Mouse (Mus musculus) heart, postnatal 36 days (tissue): ENCODE results near the gene Mmp7. TPM values are rescaled to one million over a fixed set of nuclear protein-coding genes. Genes with fewer than 3 reads are reported as not detected.

ENCODE experiments used
- DNase-seq, 2 experiments: peaks; one replicate each; pipeline ENCODE4 v3.0.0; 2021 to 2022
- intact Hi-C: fragments of 180-260 bp; cut with DNase I; formaldehyde crosslinking; loops from one replicate; pipeline ENCODE4 v1.15.1; 2025
- total RNA-seq, 2 experiments: library from RNA; stranded (reverse); gene quantifications; 2 replicates each; pipeline ENCODE4 v1.2.3; 2021

The Mmp7 gene
- total RNA-seq, result not detected

GRCm38 (mm10) chr9:7691790-7692189 is at the start of gene Mmp7:
Gene Mmp7 (plus strand): TSS chr9:7692090.
- DNase-seq, result no peak
- intact Hi-C loops, result no loop called here

GRCm38 (mm10) chr9:7647901-7648300 is 44.0 kb upstream of the Mmp7 start:
- intact Hi-C loops, result no loop called here

GRCm38 (mm10) chr9:7650397-7651180 is 41.3 kb upstream of the Mmp7 start:
- no peak for DNase-seq
- intact Hi-C loops, result no loop called here

More at GRCm38 (mm10) chr9:7647901-7648300, 44.0 kb upstream of the Mmp7 start:
- DNase-seq, result no peak

- DNase-seq, result no peak
- intact Hi-C loops, result no loop called here
Measured at GRCm38 (mm10) chr9:7652351-7653085, 39.4 kb upstream of the Mmp7 start.

GRCm38 (mm10) chr9:7657946-7658345 is 33.9 kb upstream of the Mmp7 start:
- DNase-seq, result no peak
- intact Hi-C loops, result no loop called here

GRCm38 (mm10) chr9:7659469-7660020 is 32.3 kb upstream of the Mmp7 start:
- intact Hi-C loops, result no loop called here
- no peak for DNase-seq

GRCm38 (mm10) chr9:7661371-7661770 is 30.5 kb upstream of the Mmp7 start:
- intact Hi-C loops, result no loop called here
- no peak for DNase-seq

- no peak for DNase-seq
- intact Hi-C loops, result no loop called here
Measured at GRCm38 (mm10) chr9:7669674-7670073, 22.2 kb upstream of the Mmp7 start.

- intact Hi-C loops, result no loop called here
- no peak for DNase-seq
Measured at GRCm38 (mm10) chr9:7672985-7673384, 18.9 kb upstream of the Mmp7 start.

GRCm38 (mm10) chr9:7678154-7678837 is 13.6 kb upstream of the Mmp7 start:
- DNase-seq, result no peak
- intact Hi-C loops, result no loop called here

GRCm38 (mm10) chr9:7682081-7682618 is 9.7 kb upstream of the Mmp7 start:
- no peak for DNase-seq
- intact Hi-C loops, result no loop called here

GRCm38 (mm10) chr9:7686024-7686423 is 5.9 kb upstream of the Mmp7 start:
- intact Hi-C loops, result no loop called here
- DNase-seq, result no peak

- DNase-seq, result no peak
Measured at GRCm38 (mm10) chr9:7689799-7690198, 2.1 kb upstream of the Mmp7 start.

GRCm38 (mm10) chr9:7693961-7694360 is 2.1 kb downstream of the Mmp7 start:
- intact Hi-C loops, result no loop called here
- DNase-seq, result no peak

More at GRCm38 (mm10) chr9:7689799-7690198, 2.1 kb upstream of the Mmp7 start:
- intact Hi-C loops, result no loop called here

- no peak for DNase-seq
Measured at GRCm38 (mm10) chr9:7695646-7696045, 3.8 kb downstream of the Mmp7 start.

GRCm38 (mm10) chr9:7708698-7709097 is 16.8 kb downstream of the Mmp7 start:
- no peak for DNase-seq
- intact Hi-C loops, result no loop called here

More at GRCm38 (mm10) chr9:7695646-7696045, 3.8 kb downstream of the Mmp7 start:
- intact Hi-C loops, result no loop called here

- no peak for DNase-seq
Measured at GRCm38 (mm10) chr9:7711196-7711595, 19.3 kb downstream of the Mmp7 start.

GRCm38 (mm10) chr9:7714062-7714907 is 22.4 kb downstream of the Mmp7 start:
- peak; percentile 29 to 53 for DNase-seq
- intact Hi-C loops, result loop anchor here (1.0 to 10.0 kb wide), 6 partner anchors 111 to 495 kb away; no protein-coding TSS in a partner anchor

More at GRCm38 (mm10) chr9:7711196-7711595, 19.3 kb downstream of the Mmp7 start:
- intact Hi-C loops, result loop anchor here (5.0 to 10.0 kb wide), 3 partner anchors 109 to 361 kb away; no protein-coding TSS in a partner anchor

- DNase-seq, result no peak
- intact Hi-C loops, result loop anchor here (1.0 to 10.0 kb wide), 7 partner anchors 47 to 494 kb away; partner anchors contain the start of gene Tmem123
Measured at GRCm38 (mm10) chr9:7714908-7715175, 23.0 kb downstream of the Mmp7 start.

- DNase-seq, result no peak
- intact Hi-C loops, result no loop called here
Measured at GRCm38 (mm10) chr9:7721543-7721942, 29.7 kb downstream of the Mmp7 start.
